Mouse (Mus musculus): ENCODE results near the gene Psg21. TPM values are rescaled to one million over a fixed set of nuclear protein-coding genes. Genes with fewer than 3 reads are reported as not detected.

Psg21 gene
- polyA plus RNA-seq (2015; fragmentation: Nextera tagmentation; extraction: Ambion mirVana) = not detected in 2 replicates

DNA sequence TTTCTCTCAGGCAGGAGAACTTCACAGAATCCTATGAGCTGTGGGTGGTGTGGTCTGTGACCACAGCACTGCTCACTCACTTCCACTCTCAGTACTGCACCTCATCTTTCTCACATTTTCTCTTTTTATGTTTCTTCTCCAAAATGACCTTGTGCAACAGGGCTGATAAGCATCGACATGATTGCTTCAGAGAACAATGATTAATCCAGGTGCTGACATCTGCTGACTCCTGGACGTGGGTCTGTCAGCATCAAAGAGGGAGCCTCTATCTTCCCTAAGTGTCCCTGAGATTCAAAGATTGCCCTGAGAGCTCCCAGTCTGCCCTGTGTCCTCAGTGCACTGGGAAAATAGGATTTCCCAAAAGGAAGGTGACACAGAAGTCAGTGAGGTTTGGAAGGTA is at the start of gene Psg21:
Gene Psg21 (minus strand): TSS at position 101 of the 400 bp plus-strand sequence.

DNA sequence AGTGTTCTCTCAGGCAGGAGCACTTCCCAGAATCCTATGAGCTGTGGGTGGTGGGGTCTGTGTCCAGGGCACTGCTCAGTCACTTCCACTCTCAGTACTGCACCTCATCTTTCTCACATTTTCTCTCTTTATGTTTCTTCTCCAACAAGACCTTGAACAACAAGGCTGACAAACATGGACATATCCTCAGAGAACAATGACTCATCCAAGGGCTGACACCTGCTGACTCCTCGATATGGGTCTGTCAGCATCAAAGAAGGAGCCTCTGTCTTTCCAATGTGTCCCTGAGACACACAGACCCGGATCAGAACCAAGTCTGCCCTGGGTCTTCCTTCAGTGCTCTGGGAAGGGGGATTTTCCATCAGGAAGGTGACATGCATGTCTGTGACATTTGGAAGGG is 29.6 kb upstream of the Psg21 start, which contains the start of gene Psg20:
Gene Psg20 (minus strand): TSS at position 101 of the 400 bp plus-strand sequence.

GRCm38 (mm10) chr7:18616401-18616800 is 40.1 kb downstream of the Psg21 start, which contains the start of gene Psg23:
Gene Psg23 (minus strand): TSS chr7:18616501.

Other genes with a start within 250 kb of the Psg21 start
- gene Psg28, start 224.7 kb downstream of the Psg21 start, polyA plus RNA-seq (2015; fragmentation: Nextera tagmentation; extraction: Ambion mirVana) = not detected in 2 replicates
- not detected in 2 replicates for gene Psg26, start 172.5 kb downstream of the Psg21 start, polyA plus RNA-seq (2015; fragmentation: Nextera tagmentation; extraction: Ambion mirVana)
- not detected in 2 replicates for gene Psg25, start 124.5 kb downstream of the Psg21 start, polyA plus RNA-seq (2015; fragmentation: Nextera tagmentation; extraction: Ambion mirVana)
- not detected in 2 replicates for gene Psg27, start 89.4 kb downstream of the Psg21 start, polyA plus RNA-seq (2015; fragmentation: Nextera tagmentation; extraction: Ambion mirVana)
- not detected in 2 replicates for gene Psg23, start 40.2 kb downstream of the Psg21 start, polyA plus RNA-seq (2015; fragmentation: Nextera tagmentation; extraction: Ambion mirVana)
- not detected in 2 replicates for gene Psg20, start 29.5 kb upstream of the Psg21 start, polyA plus RNA-seq (2015; fragmentation: Nextera tagmentation; extraction: Ambion mirVana)
- not detected in 2 replicates for gene Psg22, start 61.4 kb upstream of the Psg21 start, polyA plus RNA-seq (2015; fragmentation: Nextera tagmentation; extraction: Ambion mirVana)
- gene Psg19, start 141.8 kb upstream of the Psg21 start, polyA plus RNA-seq (2015; fragmentation: Nextera tagmentation; extraction: Ambion mirVana) = not detected in 2 replicates
- not detected in 2 replicates for gene Psg17, start 164.9 kb upstream of the Psg21 start, polyA plus RNA-seq (2015; fragmentation: Nextera tagmentation; extraction: Ambion mirVana)
- 0.99 and 1.1 TPM in 2 replicates for gene Mill2, start 183.2 kb upstream of the Psg21 start, polyA plus RNA-seq (2015; fragmentation: Nextera tagmentation; extraction: Ambion mirVana)
- 31.9 and 32.6 TPM in 2 replicates for gene Pglyrp1, start 214.6 kb upstream of the Psg21 start, polyA plus RNA-seq (2015; fragmentation: Nextera tagmentation; extraction: Ambion mirVana)

Measured in neural tube, postnatal 0 days (tissue).